Mouse (Mus musculus) limb, embryonic 12.5 days (tissue): Measurements from ENCODE around the gene Lgi4. TPM values are rescaled to one million over a fixed set of nuclear protein-coding genes. Genes with fewer than 3 reads are reported as not detected.

Experiments
- ATAC-seq: fragments of 200-750 bp; cut with Nextera tagmentation; 2 replicates; pipeline ENCODE4 v1.8.0; 2017; ENCODE audit warnings: low read depth, moderate TSS enrichment; ENCODE audit not compliant: insufficient number of reproducible peaks, insufficient read depth, low FRiP score, low TSS enrichment
- H3K27ac ChIP-seq: fragments of 300-500 bp; sonication (generic); 2 replicates; pipeline ENCODE4 v1.5.1; 2016; ENCODE audit warnings: mild to moderate bottlenecking, moderate library complexity
- H3K27me3 ChIP-seq: fragments of 300-500 bp; sonication (generic); 2 replicates; pipeline ENCODE4 v1.6.1; 2016; ENCODE audit warnings: mild to moderate bottlenecking, moderate library complexity
- H3K36me3 ChIP-seq: fragments of 300-500 bp; sonication (generic); 2 replicates; pipeline ENCODE4 v1.6.1; 2016; ENCODE audit warnings: mild to moderate bottlenecking, moderate library complexity
- H3K4me1 ChIP-seq: fragments of 300-500 bp; sonication (generic); replicated peaks from 2 replicates; pipeline ENCODE4 v1.6.1; 2016
- H3K4me2 ChIP-seq: fragments of 300-500 bp; sonication (generic); 2 replicates; pipeline ENCODE4 v1.6.1; 2016; ENCODE audit warnings: mild to moderate bottlenecking, moderate library complexity
- H3K4me3 ChIP-seq: fragments of 300-500 bp; sonication (generic); replicated peaks from 2 replicates; pipeline ENCODE4 v1.5.1; 2016; ENCODE audit warnings: mild to moderate bottlenecking
- H3K9ac ChIP-seq: fragments of 300-500 bp; sonication (generic); replicated peaks from 2 replicates; pipeline ENCODE4 v1.6.1; 2016; ENCODE audit warnings: mild to moderate bottlenecking, moderate library complexity
- H3K9me3 ChIP-seq: fragments of 300-500 bp; sonication (generic); 2 replicates; pipeline ENCODE4 v1.6.1; 2016; ENCODE audit warnings: mild to moderate bottlenecking, moderate library complexity
- WGBS: fragments of 180-500 bp; shearing (Covaris S2); methylation state at CpG from one replicate; pipeline ENCODE4 v1.1.7; 2016; 5-methylcytosine and 5-hydroxymethylcytosine counted together
- microRNA-seq: library from miRNA; unstranded; fragments of <30 nt; microRNA quantifications from one replicate; pipeline ENCODE4, GENCODE M21; 2017
- polyA plus RNA-seq: library from polyadenylated mRNA; unstranded; fragments of >200 nt; fragmentation: Nextera tagmentation; extraction: Ambion mirVana; gene quantifications from 2 replicates; pipeline ENCODE4 v1.2.1, GENCODE M21; 2016

Gene Lgi4
- polyA plus RNA-seq, 1 experiment from 2014 or later = 0.61 TPM

DNA sequence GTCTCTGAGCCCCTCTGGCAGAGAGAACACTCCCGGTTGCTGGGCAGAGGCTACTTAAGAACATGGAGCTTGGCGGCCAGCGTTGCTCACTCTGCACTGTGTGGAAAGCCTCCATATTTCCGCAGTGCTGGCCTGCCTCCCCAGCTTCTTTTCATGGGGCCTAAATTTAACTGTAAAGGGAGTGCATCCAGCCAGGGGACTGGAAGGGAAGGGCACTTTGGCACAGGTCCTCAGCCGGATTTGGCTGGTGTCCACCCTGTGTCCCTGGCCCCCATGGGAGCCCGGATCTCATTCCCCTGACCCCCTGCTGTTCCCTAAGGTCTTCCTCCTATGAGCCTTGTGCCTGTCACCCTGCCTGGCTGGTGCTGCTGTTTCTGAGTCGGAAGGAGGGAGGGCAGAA is 59.3 kb downstream of the Lgi4 start:
- Histone ChIP-seq H3K36me3 (no peaks in the 10 kb centered on the region), H3K4me1 (peaks cover 21% of the 10 kb centered on the region), H3K27me3 (peaks cover 2% of the 10 kb centered on the region), H3K9ac (no peak overlapping the region), H3K9me3 (no peaks in the 10 kb centered on the region), H3K4me2 (no peak overlapping the region), H3K27ac (no peak overlapping the region), H3K4me3 (no peak overlapping the region)
- no peak for ATAC-seq
- WGBS = 77% methylated on average over 7 of the region's 7 CpGs

DNA sequence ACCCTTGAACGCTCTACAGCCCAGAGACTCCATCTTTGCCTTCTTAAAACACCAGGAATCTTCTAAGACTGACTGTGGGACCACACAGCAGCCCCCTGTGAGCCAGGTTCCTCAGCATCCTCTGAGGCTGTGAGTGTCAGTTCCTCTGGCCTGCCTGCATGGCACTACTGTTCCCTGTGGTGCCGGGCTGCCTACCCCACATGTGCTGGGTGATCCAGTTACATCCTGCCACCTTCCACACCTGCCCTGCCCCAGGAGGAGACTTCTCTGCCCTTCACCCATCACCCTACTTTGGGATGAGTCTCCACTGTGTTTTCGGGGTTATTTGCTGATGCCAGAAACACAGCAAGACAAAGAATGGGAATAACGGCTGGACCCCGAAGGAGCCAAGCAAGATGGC is 60.4 kb downstream of the Lgi4 start:
- WGBS = 84% methylated on average over 5 of the region's 5 CpGs
- ATAC-seq = no peak
- H3K9me3 ChIP-seq = no peaks in the 10 kb centered on the region

More for the DNA sequence above, 60.4 kb downstream of the Lgi4 start:
- Histone ChIP-seq H3K4me1 (peaks cover 21% of the 10 kb centered on the region), H3K36me3 (no peaks in the 10 kb centered on the region), H3K9ac (no peak overlapping the region), H3K27me3 (peaks cover 10% of the 10 kb centered on the region), H3K27ac (no peak overlapping the region), H3K4me3 (no peak overlapping the region), H3K4me2 (no peak overlapping the region)

Small RNA genes within 50 kb of the gene (microRNA-seq; reads per million reads assigned to microRNA genes)
- gene Mir7050 = not detected

Other genes with a start within 250 kb of the Lgi4 start
- gene Ffar2, start 235.6 kb upstream of the Lgi4 start, polyA plus RNA-seq = not detected in 2 replicates
- not detected in 2 replicates for gene Ffar3, start 203.2 kb upstream of the Lgi4 start, polyA plus RNA-seq
- gene Ffar1, start 197.8 kb upstream of the Lgi4 start, polyA plus RNA-seq = not detected in 2 replicates
- 0.05 and 0.26 TPM in 2 replicates for gene Cd22, start 179.0 kb upstream of the Lgi4 start, polyA plus RNA-seq
- gene Mag, start 144.5 kb upstream of the Lgi4 start, polyA plus RNA-seq = 0.29 TPM in 1 of 2 replicates, not detected in the other
- not detected in 2 replicates for gene Hamp2, start 134.7 kb upstream of the Lgi4 start, polyA plus RNA-seq
- gene Hamp, start 115.3 kb upstream of the Lgi4 start, polyA plus RNA-seq = not detected in 2 replicates
- 31.9 and 37.6 TPM in 2 replicates for gene Usf2, start 102.5 kb upstream of the Lgi4 start, polyA plus RNA-seq
- gene Lsr, start 85.9 kb upstream of the Lgi4 start, polyA plus RNA-seq = 32.6 and 33.2 TPM in 2 replicates
- 1.00 and 1.1 TPM in 2 replicates for gene Fam187b, start 85.6 kb upstream of the Lgi4 start, polyA plus RNA-seq
- gene Fxyd5, start 16.9 kb upstream of the Lgi4 start, polyA plus RNA-seq = 9.9 and 10.3 TPM in 2 replicates
- gene Fxyd7, start 7.9 kb upstream of the Lgi4 start, polyA plus RNA-seq = 9.7 and 10.6 TPM in 2 replicates
- gene Fxyd1, start 2.1 kb upstream of the Lgi4 start, polyA plus RNA-seq = 23.6 and 28.2 TPM in 2 replicates
- 18.3 and 19.2 TPM in 2 replicates for gene Fxyd3, start 17.4 kb downstream of the Lgi4 start, polyA plus RNA-seq
- gene Hpn, start 55.9 kb downstream of the Lgi4 start, polyA plus RNA-seq = 2.4 and 3.6 TPM in 2 replicates
- gene Scn1b, start 67.7 kb downstream of the Lgi4 start, polyA plus RNA-seq = 1.4 and 2.0 TPM in 2 replicates
- gene Gramd1a, start 96.6 kb downstream of the Lgi4 start, polyA plus RNA-seq = 95.1 and 104 TPM in 2 replicates
- gene Scgb2b2, start 231.2 kb downstream of the Lgi4 start, polyA plus RNA-seq = not detected in 2 replicates
- not detected in 2 replicates for gene Scgb1b2, start 232.5 kb downstream of the Lgi4 start, polyA plus RNA-seq